Mouse (Mus musculus): ENCODE results near the gene Cdcp2. TPM values are rescaled to one million over a fixed set of nuclear protein-coding genes. Genes with fewer than 3 reads are reported as not detected.

Cdcp2 gene
- not detected for polyA plus RNA-seq (2015; fragmentation: Illumina TruSeq; extraction: RNeasy Lipid Tissue Mini Kit (QIAGEN cat#74804); ENCODE audit: insufficient read depth, low replicate concordance)

GRCm38 (mm10) chr4:107096841-107097373 is at the start of gene Cdcp2:
Gene Cdcp2, plus strand, starts transcription at chr4:107096891.

GRCm38 (mm10) chr4:107066252-107067124 is 30.2 kb upstream of the Cdcp2 start, which contains the start of the genes Mrpl37 and Cyb5rl:
Gene Mrpl37, minus strand, starts transcription at chr4:107066868.
Gene Cyb5rl, plus strand, starts transcription at chr4:107066988.

Other genes with a start within 250 kb of the Cdcp2 start
- 32.6 TPM for gene Ssbp3, start 186.2 kb upstream of the Cdcp2 start, polyA plus RNA-seq (2015; fragmentation: Illumina TruSeq; extraction: RNeasy Lipid Tissue Mini Kit (QIAGEN cat#74804); ENCODE audit: insufficient read depth, low replicate concordance)
- 64.2 TPM for gene Mrpl37, start 30.0 kb upstream of the Cdcp2 start, polyA plus RNA-seq (2015; fragmentation: Illumina TruSeq; extraction: RNeasy Lipid Tissue Mini Kit (QIAGEN cat#74804); ENCODE audit: insufficient read depth, low replicate concordance)
- gene Cyb5rl, start 29.9 kb upstream of the Cdcp2 start, polyA plus RNA-seq (2015; fragmentation: Illumina TruSeq; extraction: RNeasy Lipid Tissue Mini Kit (QIAGEN cat#74804); ENCODE audit: insufficient read depth, low replicate concordance): 8.0 TPM
- gene Tmem59, start 81.5 kb downstream of the Cdcp2 start, polyA plus RNA-seq (2015; fragmentation: Illumina TruSeq; extraction: RNeasy Lipid Tissue Mini Kit (QIAGEN cat#74804); ENCODE audit: insufficient read depth, low replicate concordance): 282 TPM
- 42.2 TPM for gene Tceanc2, start 82.2 kb downstream of the Cdcp2 start, polyA plus RNA-seq (2015; fragmentation: Illumina TruSeq; extraction: RNeasy Lipid Tissue Mini Kit (QIAGEN cat#74804); ENCODE audit: insufficient read depth, low replicate concordance)
- not detected for gene Ldlrad1, start 112.3 kb downstream of the Cdcp2 start, polyA plus RNA-seq (2015; fragmentation: Illumina TruSeq; extraction: RNeasy Lipid Tissue Mini Kit (QIAGEN cat#74804); ENCODE audit: insufficient read depth, low replicate concordance)
- 40.1 TPM for gene Lrrc42, start 156.6 kb downstream of the Cdcp2 start, polyA plus RNA-seq (2015; fragmentation: Illumina TruSeq; extraction: RNeasy Lipid Tissue Mini Kit (QIAGEN cat#74804); ENCODE audit: insufficient read depth, low replicate concordance)
- gene Hspb11, start 156.7 kb downstream of the Cdcp2 start, polyA plus RNA-seq (2015; fragmentation: Illumina TruSeq; extraction: RNeasy Lipid Tissue Mini Kit (QIAGEN cat#74804); ENCODE audit: insufficient read depth, low replicate concordance): 33.5 TPM
- gene Dio1, start 210.3 kb downstream of the Cdcp2 start, polyA plus RNA-seq (2015; fragmentation: Illumina TruSeq; extraction: RNeasy Lipid Tissue Mini Kit (QIAGEN cat#74804); ENCODE audit: insufficient read depth, low replicate concordance): not detected
- 49.2 TPM for gene Yipf1, start 217.5 kb downstream of the Cdcp2 start, polyA plus RNA-seq (2015; fragmentation: Illumina TruSeq; extraction: RNeasy Lipid Tissue Mini Kit (QIAGEN cat#74804); ENCODE audit: insufficient read depth, low replicate concordance)

Data from spleen, adult 10 weeks (tissue).